Mouse (Mus musculus): Measurements from ENCODE around the gene Dlx2.

Gene Dlx2

DNA sequence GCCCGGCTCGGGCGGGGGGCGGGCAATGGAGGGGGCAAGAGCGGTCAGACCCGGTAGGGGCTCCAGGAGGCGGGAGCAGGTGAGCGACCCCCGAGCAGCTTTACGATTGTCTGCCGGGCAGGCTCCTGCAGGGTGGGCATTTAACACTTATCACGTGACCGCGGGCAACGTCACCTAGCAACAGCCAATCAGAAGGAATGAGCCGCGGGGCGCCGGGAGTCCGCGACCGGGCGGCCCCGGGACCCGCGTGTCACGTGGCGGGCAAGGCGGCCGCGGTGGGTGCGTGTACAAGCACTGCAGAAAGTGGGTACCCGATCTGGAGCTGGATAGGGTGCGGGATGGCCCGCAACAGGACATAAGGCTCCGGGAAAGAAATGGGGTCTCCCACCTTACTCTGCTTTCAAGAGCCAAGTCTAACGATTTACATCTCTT lies at the start of gene Dlx2:
Gene Dlx2, minus strand, starts transcription at position 115 of the 432 bp plus-strand sequence.
- no peak for DNase-seq (ENCODE audit: low read depth)

GRCm38 (mm10) chr2:71594466-71594865 lies 47.9 kb upstream of the Dlx2 start:
- peak; percentile 91 for DNase-seq (ENCODE audit: low read depth)

- DNase-seq (ENCODE audit: low read depth) = no peak
These were observed 42.6 kb upstream of the Dlx2 start for GRCm38 (mm10) chr2:71589114-71589513.

DNA sequence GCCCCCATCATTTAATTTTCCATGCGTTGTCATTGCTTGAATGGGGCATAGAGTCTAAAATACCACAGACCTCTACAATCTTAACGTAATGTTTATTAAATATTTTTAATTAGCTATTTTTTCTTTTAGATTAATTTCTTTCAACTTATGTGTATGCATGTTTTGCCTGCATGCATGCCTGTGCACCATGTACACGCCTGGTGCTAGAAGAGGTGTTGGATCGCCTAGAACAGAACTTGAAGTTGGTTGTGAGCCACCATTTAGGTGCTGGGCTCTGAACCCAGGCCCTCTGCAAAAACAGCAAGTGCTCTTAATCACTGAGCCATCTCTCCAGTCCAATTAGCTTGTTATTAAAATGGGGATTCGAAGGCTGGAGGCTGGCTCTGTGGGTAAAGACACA lies 34.9 kb upstream of the Dlx2 start:
- no peak for DNase-seq (ENCODE audit: low read depth)

GRCm38 (mm10) chr2:71580632-71581466 lies 34.3 kb upstream of the Dlx2 start:
- DNase-seq (ENCODE audit: low read depth) = no peak

- no peak for DNase-seq (ENCODE audit: low read depth)
These were observed 30.5 kb upstream of the Dlx2 start for GRCm38 (mm10) chr2:71577059-71577458.

DNA sequence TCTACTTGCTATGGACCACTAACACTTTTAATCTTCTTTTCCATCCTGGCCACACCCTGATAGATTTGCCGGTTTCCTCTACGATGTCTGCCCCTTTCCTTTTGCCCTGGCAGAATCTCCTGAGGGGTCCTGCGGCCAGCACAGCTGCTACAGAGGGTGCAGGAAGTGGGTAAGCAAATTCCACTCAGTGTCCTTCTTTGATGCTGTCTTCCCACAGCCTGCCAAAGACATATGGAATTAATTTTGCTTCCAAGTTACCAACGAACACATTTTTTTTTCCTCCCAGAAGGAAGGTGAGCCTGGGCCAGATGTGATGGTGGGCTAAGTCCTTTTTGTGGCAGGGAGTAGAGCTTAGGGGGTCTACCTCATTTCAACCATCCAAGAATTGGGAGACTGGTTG lies 27.2 kb upstream of the Dlx2 start:
- DNase-seq (ENCODE audit: low read depth) = no peak

DNA sequence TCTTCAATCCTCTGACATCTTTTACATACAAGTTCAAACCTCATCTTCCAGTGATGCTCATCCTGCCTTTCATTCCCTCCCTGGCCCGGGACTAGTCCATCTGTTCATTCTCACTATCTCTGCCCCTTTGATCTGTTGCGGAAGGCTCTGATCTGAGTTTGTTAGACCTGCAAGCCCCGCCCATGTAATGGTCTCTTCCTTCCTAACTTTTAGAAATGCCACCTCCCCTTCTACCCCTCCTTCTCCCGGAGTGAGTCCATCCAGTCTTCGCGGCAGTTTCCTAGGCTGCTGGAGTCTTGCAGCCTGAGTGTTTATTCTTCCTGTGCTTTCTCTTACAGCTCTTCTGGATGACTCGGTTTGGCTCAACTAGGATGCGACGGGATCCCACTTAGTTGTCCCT lies 19.9 kb upstream of the Dlx2 start:
- no peak for DNase-seq (ENCODE audit: low read depth)

DNA sequence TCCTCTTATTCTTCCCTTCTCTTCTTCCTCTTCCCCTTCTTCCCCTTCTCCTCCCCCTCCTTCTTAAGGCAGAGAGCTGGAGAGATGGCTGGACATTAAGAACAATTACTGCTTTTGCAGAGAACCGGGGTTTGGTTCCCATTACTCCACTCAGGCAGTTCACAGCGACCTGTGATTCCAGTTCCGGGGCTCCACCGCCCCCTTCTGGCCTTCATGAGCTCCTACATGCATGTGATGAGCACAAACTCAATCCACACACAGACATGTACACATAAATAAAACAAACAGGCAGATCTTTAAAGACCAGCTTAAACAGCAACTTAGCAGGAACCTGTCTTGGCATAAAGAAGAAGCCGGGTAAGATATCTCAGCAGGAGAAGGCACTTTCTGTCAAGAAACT lies 9.5 kb upstream of the Dlx2 start:
- no peak for DNase-seq (ENCODE audit: low read depth)

DNA sequence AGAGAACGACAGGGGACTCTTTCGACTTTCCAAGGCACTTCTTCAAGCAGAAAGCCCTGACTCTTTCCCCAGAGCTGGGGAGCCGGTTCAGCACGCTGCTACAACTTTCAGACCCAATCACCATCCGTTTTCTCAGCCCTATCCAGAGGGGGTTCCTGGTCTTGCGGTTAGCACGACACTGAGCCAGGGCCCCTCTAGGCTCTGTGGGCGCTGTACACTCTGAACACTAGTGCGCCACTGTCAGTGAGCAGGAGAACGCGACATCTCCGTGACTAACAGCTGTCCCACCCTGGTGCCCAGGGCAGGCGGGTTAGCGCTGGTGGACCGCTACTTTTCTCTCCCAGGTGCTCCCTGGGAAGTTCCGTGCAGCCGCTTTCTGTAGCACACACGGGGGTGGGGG lies 5.2 kb upstream of the Dlx2 start:
- no peak for DNase-seq (ENCODE audit: low read depth)

DNA sequence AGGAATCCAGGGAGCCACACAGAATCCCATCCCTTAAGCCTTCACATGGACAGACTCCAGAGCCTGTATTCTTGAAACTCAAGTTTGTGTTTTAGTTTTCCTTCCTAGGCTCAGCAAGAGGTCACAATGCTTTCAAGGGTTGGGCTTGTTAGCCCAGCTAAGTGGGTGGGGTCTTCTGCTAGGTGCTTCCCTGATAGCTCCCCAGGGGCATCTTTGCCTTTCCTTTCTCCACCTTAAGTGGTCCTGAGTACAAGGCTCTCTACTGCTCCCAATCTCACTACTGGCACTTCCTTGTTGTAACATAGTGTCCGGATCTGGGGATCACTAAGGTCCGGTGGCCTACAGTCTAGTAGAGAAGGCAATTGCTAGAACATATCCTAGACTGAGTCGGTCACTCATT lies 3.8 kb upstream of the Dlx2 start:
- no peak for DNase-seq (ENCODE audit: low read depth)

DNA sequence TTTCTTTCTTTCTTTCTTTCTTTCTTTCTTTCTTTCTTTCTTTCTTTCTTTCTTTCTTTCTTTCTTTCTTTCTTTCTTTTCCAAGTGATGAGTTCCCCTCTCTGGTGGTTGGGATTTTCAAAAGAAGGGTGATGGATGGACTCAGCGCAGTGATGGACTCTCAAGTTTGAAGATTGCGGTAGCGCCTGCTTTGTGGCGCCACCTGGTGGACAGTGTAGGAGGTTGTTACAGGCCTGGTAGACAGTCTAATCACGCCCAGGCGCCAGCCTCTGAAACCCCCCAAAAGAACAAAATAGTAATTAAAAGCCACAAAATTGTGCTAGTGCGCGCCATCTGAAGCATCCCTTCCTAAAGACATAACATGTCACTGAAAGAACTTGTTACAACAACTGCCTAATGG lies 1.3 kb upstream of the Dlx2 start:
- DNase-seq (ENCODE audit: low read depth) = no peak

DNA sequence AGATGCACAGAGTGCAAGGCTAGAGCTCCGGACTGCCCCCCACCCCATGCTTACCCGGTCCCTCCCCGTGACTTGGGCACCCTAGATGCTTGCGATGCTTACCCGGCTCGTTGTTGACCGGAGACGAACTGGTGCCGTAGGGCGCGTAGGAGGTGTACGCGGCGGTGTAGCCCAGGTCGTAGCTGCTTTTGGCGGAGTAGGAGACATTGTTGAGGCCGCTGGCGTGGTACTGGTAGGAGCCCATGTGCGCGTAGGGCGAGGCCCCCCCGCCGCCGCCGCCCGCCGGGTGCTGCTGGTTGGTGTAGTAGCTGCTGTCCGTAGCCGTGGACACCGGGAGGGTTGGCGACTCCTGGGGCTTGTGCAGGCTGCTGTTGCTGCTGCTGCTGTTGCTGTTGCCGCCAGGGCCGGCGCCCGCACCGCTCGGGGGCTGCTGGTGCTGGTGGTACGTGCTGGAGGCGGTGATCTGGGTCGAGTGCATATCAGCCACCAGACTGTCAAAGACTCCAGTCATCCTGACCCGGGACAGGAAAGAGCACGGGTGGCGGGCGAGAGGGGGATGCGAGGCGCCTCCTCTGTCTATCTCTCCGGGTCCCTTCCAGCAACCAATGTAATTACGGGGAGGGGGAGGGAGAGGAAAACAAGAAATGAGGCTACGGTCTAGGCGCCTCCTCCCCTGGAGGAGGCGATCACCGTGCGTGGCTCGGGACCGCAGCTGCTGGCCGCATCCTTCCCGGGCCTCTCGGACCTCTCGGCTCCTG lies 493 bp downstream of the Dlx2 start:
- DNase-seq (ENCODE audit: low read depth) = no peak

- no peak for DNase-seq (ENCODE audit: low read depth)
These were observed 1.1 kb downstream of the Dlx2 start for GRCm38 (mm10) chr2:71545401-71545881.

DNA sequence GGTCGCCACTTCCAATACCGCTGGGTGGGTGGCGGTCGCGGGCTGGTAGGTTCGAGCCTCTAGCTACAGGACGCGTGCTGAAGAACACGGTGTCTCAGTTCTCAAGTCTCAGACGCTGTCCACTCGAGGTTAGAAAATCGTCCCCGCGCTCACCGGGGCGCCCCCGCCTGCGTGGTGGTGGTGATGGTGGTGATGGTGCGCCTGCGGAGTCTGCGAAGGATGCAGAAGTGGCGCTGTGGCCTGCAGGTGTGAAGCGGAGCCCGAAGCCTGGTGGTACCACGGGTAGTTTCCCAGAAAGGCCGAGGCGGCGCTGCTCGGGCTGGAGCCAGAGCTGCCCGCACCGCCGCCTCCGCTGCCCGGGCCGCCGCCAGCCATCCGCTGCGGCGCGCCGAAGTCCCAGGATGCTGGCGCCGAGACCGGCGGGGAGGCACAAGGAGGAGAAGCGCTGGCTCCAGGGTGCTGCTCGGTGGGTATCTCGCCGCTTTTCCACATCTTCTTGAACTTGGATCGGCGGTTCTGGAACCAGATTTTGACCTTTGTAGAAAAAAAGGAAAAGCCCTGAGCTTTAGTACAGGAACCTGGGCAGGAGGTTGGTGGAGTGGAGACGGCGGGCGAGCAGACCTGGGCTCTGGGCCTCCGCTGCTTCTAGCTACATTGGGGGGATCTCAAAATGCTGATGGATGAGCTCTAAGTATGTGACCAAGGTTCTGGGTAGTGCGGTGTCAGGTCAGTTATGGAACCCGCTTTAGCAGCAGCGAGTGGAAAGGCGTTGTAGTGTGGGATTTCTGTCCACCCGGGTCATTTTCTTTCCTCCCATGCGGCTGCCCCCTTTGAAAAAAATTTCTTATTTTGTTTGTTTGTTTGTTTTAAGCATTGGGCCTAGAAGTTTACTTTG lies 1.9 kb downstream of the Dlx2 start:
- no peak for DNase-seq (ENCODE audit: low read depth)

GRCm38 (mm10) chr2:71543948-71544347 lies 2.6 kb downstream of the Dlx2 start:
- DNase-seq (ENCODE audit: low read depth) = no peak

DNA sequence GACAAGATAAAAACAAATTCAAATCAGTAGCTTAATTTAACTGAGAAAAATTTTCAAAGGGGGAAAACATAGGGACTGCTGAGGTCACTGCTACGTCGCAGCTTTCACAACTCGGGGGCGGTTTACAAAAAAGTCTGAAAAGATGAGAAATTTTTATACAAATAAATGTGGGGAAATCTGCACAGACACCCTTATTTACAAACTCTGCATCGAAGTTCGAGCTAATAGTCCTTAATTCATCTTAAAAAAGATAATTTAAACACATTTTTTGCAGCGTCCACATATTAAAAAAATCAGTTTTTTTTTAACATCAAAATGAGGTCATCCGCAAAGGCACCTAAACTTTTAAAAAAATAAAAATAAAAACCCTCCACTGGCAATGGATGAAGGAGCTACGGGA lies 3.0 kb downstream of the Dlx2 start:
- no peak for DNase-seq (ENCODE audit: low read depth)

GRCm38 (mm10) chr2:71542816-71543301 lies 3.7 kb downstream of the Dlx2 start:
- DNase-seq (ENCODE audit: low read depth) = peak; percentile 82

DNA sequence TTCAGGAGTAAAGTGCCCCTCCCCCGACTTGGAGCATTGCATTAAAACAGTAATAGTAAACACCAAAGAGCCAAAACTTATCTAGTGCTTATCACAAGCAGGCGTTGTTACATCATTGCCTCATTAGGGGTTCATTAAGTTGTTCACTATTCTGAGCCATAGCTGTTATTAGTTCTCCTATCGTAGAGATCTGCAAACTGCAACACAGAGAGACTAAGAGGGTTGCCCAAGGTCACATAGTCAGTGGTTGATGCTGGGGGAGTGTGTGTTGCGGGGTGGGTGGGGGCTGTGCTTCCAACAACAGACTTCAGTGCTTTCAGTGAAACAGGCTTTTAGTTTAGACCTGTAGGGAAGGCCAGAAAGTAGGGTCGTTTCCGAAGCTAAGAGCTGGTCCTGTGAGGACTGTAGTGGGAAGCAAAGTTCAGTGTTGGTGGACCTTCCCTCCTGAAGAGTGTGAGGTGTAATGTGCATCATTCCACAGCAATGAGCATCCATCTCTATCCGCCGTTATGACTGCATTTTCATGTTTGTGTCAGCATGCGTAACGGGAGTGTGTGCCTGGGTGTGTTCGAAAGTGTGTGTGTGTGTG lies 4.2 kb downstream of the Dlx2 start:
- DNase-seq (ENCODE audit: low read depth) = no peak

- DNase-seq (ENCODE audit: low read depth) = no peak
These were observed 4.9 kb downstream of the Dlx2 start for GRCm38 (mm10) chr2:71541418-71542226.

Measured in fibroblast of lung, adult 2 months (primary cell).